Mouse (Mus musculus) bone marrow, adult 2 months (tissue): ENCODE data around the gene Noxa1.

Experiments
- CTCF ChIP-seq: fragments of 200-500 bp; IDR thresholded peaks from 2 replicates; pipeline ENCODE4 v1.5.1; 2011; ENCODE audit warnings: low read length, control low read depth; ENCODE audit not compliant: control insufficient read depth, insufficient read depth
- POLR2A ChIP-seq: fragments of 200-500 bp; IDR thresholded peaks from 2 replicates; pipeline ENCODE4 v1.6.1; 2011; ENCODE audit warnings: low read depth, mild to moderate bottlenecking, control low read depth, low read length, borderline replicate concordance; ENCODE audit not compliant: control insufficient read depth

GRCm38 (mm10) chr2:25095109-25095850 is at the start of gene Noxa1:
- TF ChIP-seq POLR2A, result no peak
- TF ChIP-seq CTCF, result peak; percentile 13; the same call in 1 of the 2 replicates
